Comparison of ENCODE assay signal across 30 mouse cellular contexts in genomic region chr8:108019651-108020050, GRCm38 (mm10).
A peak's percentile ranks its signal among the peaks of the same experiment; 100 is the strongest.
DNase-seq lines count a peak whose midpoint lies in the region; ATAC-seq and TF ChIP-seq lines count a peak whose summit lies in the region.
"Had no signal": no experiment of that assay in that cellular context is flagged by ENCODE, and none has a peak within 500 bp of the region (broad histone marks: within the 10 kb centered on the region; RNA-seq: fewer than 3 reads in every experiment).

No protein-coding gene starts in this region.

- no peak overlapping the region for H3K4me2 ChIP-seq in embryonic facial prominence, embryonic 13.5 days
- H3K4me2 ChIP-seq in limb, embryonic 11.5 days (ENCODE audit: low read depth, severe bottlenecking) = no peak overlapping the region
- H3K4me2 ChIP-seq in limb, embryonic 14.5 days (replicated peaks; ENCODE audit: low read depth, low read length, severe bottlenecking) = no peak overlapping the region
- H3K4me2 ChIP-seq in forebrain, embryonic 14.5 days (ENCODE audit: low read length) = no peak overlapping the region
- H3K4me2 ChIP-seq: forebrain, embryonic 13.5 days; heart, embryonic 11.5 days; heart, embryonic 15.5 days; hindbrain, embryonic 13.5 days had no signal

- peak; percentile 36 for DNase-seq in brain, adult 2 months (ENCODE audit: low read depth, low spot score)
- peak; percentile 57 for DNase-seq in limb, embryonic 11.5 days (ENCODE audit: low spot score)
- peak; percentile 46 for DNase-seq in limb, embryonic 14.5 days (ENCODE audit: low spot score)
- no peak for DNase-seq in forebrain, embryonic 14.5 days (ENCODE audit: low spot score)
- no peak for DNase-seq in ovary, postnatal 36 days (ENCODE audit: low spot score)
- DNase-seq in frontal cortex, postnatal 14 days (ENCODE audit: low spot score in 2 of 2) = no peak
- DNase-seq: adrenal gland, postnatal 10 days; adrenal gland, postnatal 36 days; B cell, adult 2 months; cerebellum, adult 11 months; cerebellum, adult 2 months; cerebellum, adult 9-11 months; cerebellum, postnatal 25 days; forebrain, postnatal 0 days; gastrocnemius, adult 2 months; gastrocnemius, postnatal 14 days; heart, adult 11 months; heart, postnatal 10 days; heart, postnatal 36 days had no signal

- 55% methylated on average over 3 of the region's 3 CpGs for WGBS in embryonic facial prominence, embryonic 13.5 days
- WGBS in limb, embryonic 11.5 days = 28% methylated on average over 3 of the region's 3 CpGs
- 30% methylated on average over 3 of the region's 3 CpGs for WGBS in limb, embryonic 14.5 days
- WGBS in forebrain, embryonic 14.5 days = 61% methylated on average over 3 of the region's 3 CpGs

- H3K27me3 ChIP-seq in embryonic facial prominence, embryonic 13.5 days = 0 out of 2 replicates have a peak, but pooled peaks cover 5% of the 10 kb centered on the region
- no peaks in the 10 kb centered on the region for H3K27me3 ChIP-seq in limb, embryonic 11.5 days (ENCODE audit: control insufficient read depth, insufficient read depth, low read length)
- no peaks in the 10 kb centered on the region for H3K27me3 ChIP-seq in limb, embryonic 14.5 days (ENCODE audit: control insufficient read depth, insufficient read depth, low read length)
- H3K27me3 ChIP-seq in forebrain, embryonic 14.5 days (replicated peaks; ENCODE audit: control insufficient read depth, insufficient read depth, low read length) = no peaks in the 10 kb centered on the region
- H3K27me3 ChIP-seq: CH12.LX; forebrain, embryonic 13.5 days; heart, embryonic 15.5 days; hindbrain, embryonic 13.5 days had no signal

- H3K9me3 ChIP-seq in embryonic facial prominence, embryonic 13.5 days = no peaks in the 10 kb centered on the region
- no peaks in the 10 kb centered on the region for H3K9me3 ChIP-seq in limb, embryonic 11.5 days (ENCODE audit: control insufficient read depth, low read length)
- H3K9me3 ChIP-seq in limb, embryonic 14.5 days (ENCODE audit: control insufficient read depth, low read length) = no peaks in the 10 kb centered on the region
- H3K9me3 ChIP-seq in forebrain, embryonic 14.5 days (replicated peaks; ENCODE audit: control insufficient read depth, low read length) = no peaks in the 10 kb centered on the region
- H3K9me3 ChIP-seq: forebrain, embryonic 10.5 days; forebrain, embryonic 13.5 days; heart, embryonic 15.5 days; hindbrain, embryonic 10.5 days; hindbrain, embryonic 13.5 days had no signal

- H3K4me1 ChIP-seq in embryonic facial prominence, embryonic 13.5 days = peaks cover 32% of the 10 kb centered on the region
- peaks cover 27% of the 10 kb centered on the region for H3K4me1 ChIP-seq in limb, embryonic 11.5 days (ENCODE audit: control insufficient read depth, insufficient read depth, low read length)
- H3K4me1 ChIP-seq in limb, embryonic 14.5 days (ENCODE audit: control insufficient read depth, insufficient read depth, low read length) = peaks cover 23% of the 10 kb centered on the region
- H3K4me1 ChIP-seq in forebrain, embryonic 14.5 days (ENCODE audit: control insufficient read depth, insufficient read depth, low read length) = no peaks in the 10 kb centered on the region
- H3K4me1 ChIP-seq: forebrain, embryonic 13.5 days; heart, embryonic 15.5 days; hindbrain, embryonic 13.5 days had no signal

- ATAC-seq in embryonic facial prominence, embryonic 13.5 days (ENCODE audit: insufficient number of reproducible peaks, insufficient read depth, low FRiP score, low TSS enrichment, low read depth) = no peak
- ATAC-seq in limb, embryonic 11.5 days (ENCODE audit: insufficient number of reproducible peaks, low FRiP score, low TSS enrichment, low read depth) = no peak; the same call in 1 of the 2 replicates
- no peak for ATAC-seq in limb, embryonic 14.5 days (ENCODE audit: low FRiP score, low read depth)
- ATAC-seq in forebrain, embryonic 14.5 days = no peak
- ATAC-seq: forebrain, embryonic 13.5 days; forebrain, postnatal 0 days; hindbrain, embryonic 16.5 days; Patski had no signal

- TF ChIP-seq POLR2A in limb, embryonic 14.5 days (IDR thresholded peaks at IDR 0.05; ENCODE audit: borderline replicate concordance, extremely low read depth, insufficient read depth, insufficient read length) = no peak

- H3K9ac ChIP-seq in embryonic facial prominence, embryonic 13.5 days = no peak overlapping the region
- no peak overlapping the region for H3K9ac ChIP-seq in limb, embryonic 11.5 days (ENCODE audit: low read length)
- H3K9ac ChIP-seq in limb, embryonic 14.5 days (ENCODE audit: low read depth, low read length, severe bottlenecking) = no peak overlapping the region; the same call in 1 of the 2 replicates
- H3K9ac ChIP-seq in forebrain, embryonic 14.5 days (ENCODE audit: low read length) = no peak overlapping the region
- H3K9ac ChIP-seq: forebrain, embryonic 13.5 days; forebrain, postnatal 0 days; heart, embryonic 15.5 days; hindbrain, embryonic 13.5 days had no signal

- peak overlapping the region; percentile 33; the same call in 1 of the 2 replicates for H3K27ac ChIP-seq in embryonic facial prominence, embryonic 13.5 days
- H3K27ac ChIP-seq in limb, embryonic 11.5 days (replicated peaks; ENCODE audit: low read depth, low read length) = peak overlapping the region; percentile 63; the same call in 1 of the 2 replicates
- H3K27ac ChIP-seq in limb, embryonic 14.5 days (replicated peaks; ENCODE audit: low read depth, low read length) = no peak overlapping the region
- H3K27ac ChIP-seq in forebrain, embryonic 14.5 days (ENCODE audit: low read depth, low read length) = no peak overlapping the region
- H3K27ac ChIP-seq: forebrain, embryonic 10.5 days; forebrain, embryonic 13.5 days; gastrocnemius, adult 2 months; heart, embryonic 15.5 days; hindbrain, embryonic 10.5 days; hindbrain, embryonic 13.5 days had no signal

- H3K36me3 ChIP-seq in embryonic facial prominence, embryonic 13.5 days = no peaks in the 10 kb centered on the region
- H3K36me3 ChIP-seq in limb, embryonic 11.5 days (ENCODE audit: control insufficient read depth, insufficient read depth, low read length) = no peaks in the 10 kb centered on the region
- no peaks in the 10 kb centered on the region for H3K36me3 ChIP-seq in limb, embryonic 14.5 days (ENCODE audit: control insufficient read depth, insufficient read depth, low read length)
- H3K36me3 ChIP-seq in forebrain, embryonic 14.5 days (ENCODE audit: control insufficient read depth, insufficient read depth, low read length) = no peaks in the 10 kb centered on the region
- H3K36me3 ChIP-seq: forebrain, embryonic 10.5 days; G1E; heart, embryonic 15.5 days; hindbrain, embryonic 10.5 days; hindbrain, embryonic 13.5 days had no signal

- no peak overlapping the region for H3K4me3 ChIP-seq in embryonic facial prominence, embryonic 13.5 days
- H3K4me3 ChIP-seq in limb, embryonic 11.5 days (ENCODE audit: low read depth, low read length) = no peak overlapping the region
- H3K4me3 ChIP-seq in limb, embryonic 14.5 days (replicated peaks; ENCODE audit: low read length) = no peak overlapping the region
- no peak overlapping the region for H3K4me3 ChIP-seq in forebrain, embryonic 14.5 days (ENCODE audit: low read depth, low read length)
- H3K4me3 ChIP-seq: forebrain, embryonic 10.5 days; forebrain, embryonic 13.5 days; gastrocnemius, adult 2 months; heart, embryonic 15.5 days; hindbrain, embryonic 10.5 days; hindbrain, embryonic 13.5 days had no signal

Comparison
In these comparisons a context has a peak if more than half of its experiments do, and no peak if none do; other contexts are left out.
1. H3K27ac ChIP-seq: peak in embryonic facial prominence, embryonic 13.5 days (single experiment) and limb, embryonic 11.5 days (single experiment); none in limb, embryonic 14.5 days (single experiment) and forebrain, embryonic 14.5 days (single experiment).
2. DNase-seq: peak in brain, adult 2 months (single experiment), limb, embryonic 11.5 days (single experiment) and limb, embryonic 14.5 days (single experiment); none in forebrain, embryonic 14.5 days (single experiment), ovary, postnatal 36 days (single experiment) and frontal cortex, postnatal 14 days (0 of 2).